Mouse (Mus musculus) spleen, adult 12 weeks (tissue): ENCODE data around the gene Zfp981.
"Not testable (repeated sequence)": the region's sequence is repeated elsewhere in the genome, so short reads cannot be mapped to it uniquely, and the experiment has no call there.

Experiments
- DNase-seq: peaks from one replicate; pipeline ENCODE4 v3.0.0; 2022; ENCODE audit warnings: low spot score

The Zfp981 gene

DNA sequence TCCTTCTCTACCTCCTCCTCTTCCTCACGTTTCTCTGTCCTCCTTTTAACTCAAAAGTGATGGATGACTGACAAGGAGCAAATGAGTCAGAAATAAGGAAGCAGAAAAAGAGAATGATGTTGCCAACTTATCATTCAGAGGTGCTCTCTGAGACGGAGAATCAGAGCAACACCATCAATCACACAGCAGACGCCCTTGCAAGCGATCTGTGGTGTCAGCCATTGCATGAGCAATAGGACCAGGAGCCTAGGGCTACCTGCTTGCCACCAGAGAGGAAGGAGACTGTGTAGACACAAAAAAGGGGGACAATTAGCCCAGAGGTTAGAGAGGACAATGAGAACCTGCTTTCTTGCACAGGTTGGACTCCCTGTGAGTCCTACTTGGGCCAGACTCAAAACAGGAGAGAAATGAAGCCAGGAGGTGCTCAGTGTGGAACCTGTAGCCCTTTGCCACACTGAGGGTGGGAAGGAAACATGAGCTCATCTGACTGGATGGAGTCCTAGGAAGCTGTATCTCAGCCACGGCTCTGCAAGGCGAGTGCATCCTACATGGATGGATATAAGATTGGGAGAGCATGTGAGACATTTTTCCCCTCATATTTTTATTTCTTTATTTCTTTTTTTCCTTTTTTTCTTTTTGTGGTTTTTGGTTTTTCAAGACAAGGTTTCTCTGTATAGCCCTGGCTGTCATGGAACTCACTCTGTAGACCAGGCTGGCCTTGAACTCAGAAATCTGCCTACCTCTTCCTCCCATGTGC lies 16.5 kb upstream of the Zfp981 start:
- DNase-seq = not testable (repeated sequence)

DNA sequence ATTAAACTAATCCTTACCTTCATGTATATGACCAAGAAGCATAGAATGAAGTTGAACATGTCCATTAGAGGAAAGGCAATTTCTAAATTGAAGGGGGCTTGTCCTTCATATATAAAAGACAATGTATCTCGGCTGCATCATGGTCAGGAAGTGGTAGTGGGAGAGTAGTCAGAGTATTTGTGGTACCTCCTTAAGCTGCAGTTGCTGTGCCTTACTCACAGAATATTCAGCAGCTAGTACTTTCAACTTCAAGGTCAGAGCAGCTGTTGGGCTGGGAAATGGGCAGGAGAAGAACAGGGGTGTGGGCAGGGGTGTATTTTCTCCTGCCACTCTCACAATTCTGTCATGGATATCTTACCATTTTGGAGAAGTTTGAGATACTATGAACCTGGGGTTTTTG lies 15.1 kb upstream of the Zfp981 start:
- not testable (repeated sequence) for DNase-seq

DNA sequence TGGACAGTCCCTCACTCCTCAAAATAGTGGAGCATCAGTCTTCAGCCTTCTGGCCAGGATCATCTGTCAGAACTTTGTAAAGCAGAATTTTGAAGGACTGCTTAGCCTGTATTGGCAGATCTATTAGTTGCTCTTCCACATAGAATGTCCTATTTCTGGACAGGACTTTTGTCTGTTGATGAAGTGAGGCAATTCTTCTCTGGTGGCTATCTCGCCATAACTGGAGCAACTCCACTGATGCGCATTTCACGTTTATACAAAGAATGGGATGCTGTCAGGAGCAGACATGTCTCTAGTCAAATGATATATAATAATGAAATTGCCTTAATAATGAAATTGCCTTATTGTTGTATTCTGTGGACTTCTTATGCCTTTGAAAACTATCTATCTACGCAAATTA lies 12.6 kb upstream of the Zfp981 start:
- DNase-seq = not testable (repeated sequence)

DNA sequence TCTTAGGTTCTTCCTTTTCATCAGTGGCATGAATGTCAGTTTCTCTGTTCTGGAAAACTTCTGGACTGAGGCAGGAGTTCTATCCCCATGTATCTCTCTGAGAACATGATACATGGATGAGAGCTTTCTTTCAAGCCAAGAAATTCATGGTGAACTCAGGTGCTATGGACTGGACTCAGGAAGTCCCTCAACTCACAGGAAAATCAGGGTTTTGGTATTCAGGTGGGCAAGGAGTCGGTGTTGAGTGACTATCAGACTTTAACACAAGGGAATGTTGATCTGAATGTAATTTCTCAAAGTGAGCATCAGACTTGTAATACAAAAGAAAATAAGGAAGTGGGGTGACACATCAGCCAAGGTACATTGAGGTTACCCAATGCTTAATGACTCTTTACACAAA lies 9.8 kb upstream of the Zfp981 start:
- not testable (repeated sequence) for DNase-seq

DNA sequence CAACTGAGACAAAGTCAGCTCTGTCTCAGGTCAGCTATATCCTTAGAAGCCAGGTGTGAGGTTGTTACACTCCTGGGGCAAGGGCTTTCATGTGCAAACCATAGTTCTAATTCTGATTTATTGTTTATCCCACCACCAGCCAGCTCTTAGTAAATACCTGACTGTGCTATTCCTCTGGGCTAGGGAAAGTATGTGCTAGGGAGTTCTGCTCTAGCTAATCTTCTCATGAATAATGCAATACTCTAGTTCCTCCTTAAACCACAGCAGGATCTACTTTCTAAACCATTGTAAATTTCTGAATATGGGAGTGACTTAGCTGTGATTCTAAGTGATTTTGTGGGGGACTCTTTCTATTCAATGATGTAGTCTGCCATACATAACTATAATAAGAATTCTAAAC lies 9.4 kb upstream of the Zfp981 start:
- DNase-seq = no peak

DNA sequence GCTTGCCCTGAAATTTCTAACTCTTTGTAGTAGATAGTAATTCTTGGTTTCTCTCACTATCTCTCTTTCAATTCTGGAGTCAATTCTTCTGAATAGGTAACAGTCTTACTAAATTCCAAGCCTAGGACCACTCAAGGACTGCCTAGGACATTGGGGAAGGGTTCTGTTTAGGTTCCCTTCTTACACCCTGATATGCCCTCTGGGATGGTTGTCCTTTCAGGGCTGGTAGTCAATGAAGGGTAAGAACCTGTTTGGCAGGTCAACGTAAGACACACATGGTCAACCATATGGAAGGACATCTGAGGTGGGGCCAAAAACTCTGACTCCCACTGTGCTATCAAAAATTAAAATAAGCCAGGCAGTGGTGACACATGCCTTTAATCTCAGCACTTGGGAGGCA lies 9.0 kb upstream of the Zfp981 start:
- DNase-seq = no peak

DNA sequence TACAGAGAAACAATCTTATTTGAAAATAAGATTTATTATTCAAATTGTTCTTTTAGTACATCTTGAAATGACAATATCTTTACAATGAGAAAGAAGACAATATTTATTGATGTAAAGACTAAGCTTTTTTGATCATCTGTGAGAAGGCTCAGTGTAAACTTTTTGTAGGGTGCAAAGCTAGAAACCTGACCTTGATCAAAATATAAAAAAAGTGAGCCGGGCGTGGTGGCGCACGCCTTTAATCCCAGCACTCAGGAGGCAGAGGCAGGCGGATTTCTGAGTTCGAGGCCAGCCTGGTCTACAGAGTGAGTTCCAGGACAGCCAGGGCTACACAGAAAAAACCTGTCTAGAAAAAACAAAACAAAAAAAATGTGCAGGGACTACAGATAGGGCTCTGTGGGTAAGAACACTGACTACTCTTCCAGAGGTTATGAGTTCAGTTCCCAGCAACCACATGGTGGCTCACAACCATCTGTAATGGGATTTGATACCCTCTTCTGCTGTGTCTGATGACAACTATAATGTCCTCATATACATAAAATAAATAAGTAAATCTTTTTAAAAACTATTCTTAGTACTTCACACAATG lies 8.4 kb upstream of the Zfp981 start:
- DNase-seq = not testable (repeated sequence)

DNA sequence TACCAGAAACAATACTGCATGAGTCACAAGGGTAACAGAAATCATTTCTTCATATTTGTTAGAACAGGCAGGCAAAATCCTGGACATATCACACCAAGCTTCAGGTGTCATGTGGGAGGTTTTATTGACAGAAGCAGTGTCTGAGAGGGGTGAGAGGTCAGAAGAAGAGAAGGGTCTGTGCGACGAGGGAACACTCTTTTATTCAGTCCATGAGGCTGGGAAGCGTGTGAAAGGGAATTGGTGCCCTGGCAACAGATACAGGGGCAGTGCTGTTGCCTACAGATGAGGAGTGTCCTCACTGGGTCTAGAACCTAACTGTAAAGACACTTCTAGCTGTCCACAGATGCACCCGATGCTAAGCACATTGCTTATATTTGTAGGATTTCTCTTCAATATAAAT lies 6.8 kb upstream of the Zfp981 start:
- no peak for DNase-seq

DNA sequence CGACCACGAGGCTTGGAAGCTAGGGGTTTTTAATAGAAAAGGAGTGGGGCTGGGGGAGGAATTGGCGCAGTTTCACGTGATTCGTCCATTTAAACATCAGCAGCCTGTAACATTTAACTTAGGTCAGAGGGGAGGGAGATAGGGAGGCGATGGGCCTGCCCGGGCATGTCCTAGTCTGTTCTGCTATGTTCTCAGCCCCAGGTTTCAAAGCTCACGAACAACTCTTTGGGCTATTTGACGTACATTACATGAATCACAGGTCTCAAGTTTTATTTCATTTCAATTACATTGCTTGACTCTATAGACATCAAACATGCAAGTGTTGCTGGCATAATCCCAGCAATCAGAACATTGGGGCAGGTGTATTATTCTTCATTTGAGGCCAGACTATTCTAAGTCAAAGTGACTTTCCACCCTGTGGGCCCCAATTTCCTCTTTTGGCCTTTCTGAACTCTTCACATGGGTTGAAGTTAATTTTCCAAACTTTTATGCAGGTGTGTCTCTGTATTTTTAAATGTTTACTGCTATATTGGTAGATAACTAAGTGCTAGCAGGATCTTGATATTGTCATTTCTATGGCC lies 4.0 kb upstream of the Zfp981 start:
- DNase-seq = not testable (repeated sequence)

DNA sequence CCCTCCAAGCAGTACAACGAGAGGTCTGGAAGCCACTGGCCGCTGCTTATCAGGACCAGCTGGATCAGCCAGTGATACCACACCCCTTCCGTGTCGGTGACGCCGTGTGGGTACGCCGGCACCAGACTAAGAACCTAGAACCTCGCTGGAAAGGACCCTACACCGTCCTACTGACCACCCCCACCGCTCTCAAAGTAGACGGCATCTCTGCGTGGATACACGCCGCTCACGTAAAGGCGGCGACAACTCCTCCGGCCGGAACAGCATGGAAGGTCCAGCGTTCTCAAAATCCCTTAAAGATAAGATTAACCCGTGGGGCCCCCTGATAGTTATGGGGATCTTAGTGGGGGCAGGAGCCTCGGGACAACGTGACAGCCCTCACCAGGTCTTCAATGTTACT lies 7.2 kb downstream of the Zfp981 start:
- not testable (repeated sequence) for DNase-seq

DNA sequence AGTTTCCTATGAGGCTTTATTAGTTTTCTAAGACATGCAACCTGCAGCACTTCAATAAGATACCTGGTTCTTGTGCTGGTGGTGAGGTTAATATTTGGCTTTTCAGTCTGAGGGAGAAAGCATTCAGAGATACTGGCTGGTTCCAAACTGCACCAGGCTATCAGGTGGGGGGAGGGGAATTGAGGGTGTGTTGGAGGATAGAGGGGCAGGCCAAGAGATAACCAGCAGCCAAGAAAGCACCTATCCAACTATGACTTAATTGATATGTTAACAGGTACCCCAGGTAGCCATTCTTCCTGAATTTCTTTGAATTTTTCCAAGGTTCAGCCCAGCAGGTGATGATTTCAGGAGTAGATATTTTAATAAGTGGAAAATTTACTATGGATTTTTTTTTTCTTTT lies 10.0 kb downstream of the Zfp981 start:
- DNase-seq = not testable (repeated sequence)

DNA sequence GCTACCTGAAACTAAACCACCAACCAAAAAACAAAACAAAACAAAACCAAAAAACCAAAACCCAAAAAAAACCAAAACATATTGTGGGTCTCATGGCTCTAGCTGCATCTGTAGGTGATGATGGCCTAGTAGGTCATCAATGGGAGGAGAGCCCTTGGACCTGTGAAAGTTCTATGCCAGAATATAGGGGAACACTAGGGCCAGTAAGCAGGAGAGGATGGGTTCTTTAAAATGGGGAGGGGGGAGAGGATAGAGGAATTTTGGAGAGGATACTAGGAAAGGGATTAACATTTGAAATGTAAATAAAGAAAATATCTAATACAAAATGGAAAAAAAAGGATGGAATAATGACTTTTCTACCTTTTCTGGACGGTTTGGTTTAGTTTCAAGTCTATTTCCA lies 14.6 kb downstream of the Zfp981 start:
- DNase-seq = no peak

DNA sequence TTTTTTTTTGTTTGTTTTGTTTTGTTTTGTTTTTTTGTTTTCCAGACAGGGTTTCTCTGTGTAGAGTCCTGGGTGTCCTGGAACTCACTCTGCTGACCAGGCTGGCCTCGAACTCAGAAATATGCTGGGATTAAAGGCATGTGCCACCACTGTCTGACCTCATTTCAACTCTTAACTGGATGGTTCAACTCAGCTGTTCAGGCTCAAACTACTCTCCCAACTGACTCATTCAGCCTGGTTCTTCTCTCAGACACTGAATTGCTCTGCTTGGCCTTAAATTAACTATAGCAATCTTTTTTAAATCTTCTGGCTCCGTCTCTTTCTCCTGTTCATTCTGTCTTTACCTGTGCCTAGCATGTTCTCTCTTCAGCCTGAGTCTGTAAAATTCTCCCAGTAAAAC lies 15.3 kb downstream of the Zfp981 start:
- not testable (repeated sequence) for DNase-seq

DNA sequence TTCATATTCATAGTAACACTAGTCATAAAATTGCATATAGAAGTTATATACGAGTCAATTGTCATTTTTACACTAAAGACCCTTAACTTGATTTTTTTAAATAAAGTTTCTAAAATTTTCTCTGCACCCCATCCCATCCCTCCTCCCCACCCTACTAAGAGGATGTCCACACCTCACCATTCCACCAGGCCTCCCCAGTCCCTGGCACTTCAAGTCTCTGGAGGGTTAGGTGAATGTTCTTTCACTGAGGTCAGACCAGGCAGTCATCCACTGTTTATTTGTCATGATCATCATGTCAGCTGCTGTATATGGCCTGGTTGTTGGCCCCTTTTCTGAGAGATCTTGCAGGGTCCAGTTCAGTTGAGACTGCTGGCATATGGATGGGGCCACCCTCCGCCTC lies 18.9 kb downstream of the Zfp981 start:
- DNase-seq = no peak

DNA sequence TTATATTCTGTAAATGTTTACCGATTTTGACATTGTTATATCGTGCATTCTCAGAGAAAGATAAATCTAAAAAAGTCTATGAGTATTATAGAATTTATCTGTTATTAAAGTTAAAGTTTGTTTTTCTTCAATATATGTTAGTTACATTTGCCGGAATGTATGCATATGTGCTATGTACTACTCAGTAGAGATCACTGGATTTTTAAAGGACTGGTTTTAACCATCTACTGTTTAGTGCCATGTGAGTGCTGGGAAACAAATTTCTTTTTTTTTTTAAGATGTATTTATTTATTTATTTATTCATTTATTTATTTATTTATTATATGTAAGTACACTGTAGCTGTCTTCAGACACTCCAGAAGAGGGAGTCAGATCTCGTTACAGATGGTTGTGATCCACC lies 32.7 kb downstream of the Zfp981 start:
- DNase-seq = no peak

DNA sequence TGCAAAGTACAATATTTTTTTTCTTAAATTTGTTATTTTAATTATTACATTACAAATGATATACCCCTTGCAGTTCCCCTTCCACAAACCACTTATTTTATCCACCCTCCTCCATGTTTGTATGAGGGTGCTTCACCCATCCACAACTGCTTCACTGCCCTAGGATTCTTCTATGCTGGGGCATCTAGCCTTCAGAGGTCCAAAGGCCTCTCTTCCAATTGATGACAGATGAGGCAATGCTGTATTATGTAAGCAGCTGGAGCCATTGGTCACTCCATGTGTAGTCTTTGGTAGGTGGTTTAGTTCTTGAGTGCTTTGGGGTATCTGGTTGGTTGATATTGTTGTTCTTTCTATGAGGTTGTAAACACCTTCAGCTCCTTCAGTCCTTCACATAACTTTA lies 34.1 kb downstream of the Zfp981 start:
- no peak for DNase-seq

DNA sequence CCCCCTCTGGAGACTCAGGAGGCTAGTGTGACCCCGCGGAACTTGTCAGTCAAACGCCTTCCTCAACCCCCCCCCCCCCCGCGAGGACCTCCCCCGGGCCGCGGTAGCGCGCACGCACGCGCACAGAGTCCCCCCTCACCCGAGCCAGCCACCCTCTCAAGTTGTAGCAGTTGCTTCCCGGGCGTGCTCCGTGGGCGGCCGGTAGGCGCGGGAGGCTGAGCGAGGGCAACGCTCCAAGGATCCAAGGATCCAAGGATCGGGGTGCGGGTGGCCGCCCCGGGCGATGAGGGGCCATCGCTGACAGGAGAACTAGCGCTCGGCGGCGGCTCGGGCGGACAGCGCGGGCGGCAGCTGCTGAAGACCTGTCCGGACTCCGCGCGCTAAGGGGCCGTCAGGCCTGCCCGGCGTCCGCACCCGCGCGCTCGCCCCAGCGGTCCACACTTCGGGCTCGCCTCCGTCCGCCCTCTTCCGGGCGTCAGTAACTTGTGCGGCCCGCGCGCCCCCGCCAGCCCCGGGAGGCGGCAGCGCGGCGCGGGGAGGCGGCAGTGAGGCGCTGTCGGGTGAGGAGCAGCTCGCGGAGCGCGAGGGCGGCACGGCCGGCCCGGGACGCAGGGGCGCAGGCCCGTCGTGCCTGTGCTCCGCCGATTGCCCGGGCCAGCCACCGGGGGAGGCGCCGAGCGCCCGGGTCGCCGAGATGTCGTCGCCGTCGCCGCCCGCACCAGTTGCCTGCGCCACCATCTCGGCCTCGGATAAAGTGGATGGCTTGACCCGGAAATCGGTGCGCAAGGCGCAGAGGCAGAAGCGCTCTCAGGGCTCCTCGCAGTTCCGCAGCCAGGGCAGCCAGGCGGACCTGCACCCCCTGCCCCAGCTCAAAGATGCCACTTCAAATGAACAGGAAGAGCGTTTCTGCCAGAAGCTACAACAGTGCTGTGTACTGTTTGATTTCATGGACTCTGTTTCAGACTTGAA lies 78.4 kb downstream of the Zfp981 start:
- not testable (repeated sequence) for DNase-seq
